In genomic region chr11:59471413-59472325, GRCm38 (mm10) we compare ENCODE assay signal across 8 mouse cellular contexts. TPM values are rescaled to one million over a fixed set of nuclear protein-coding genes. Genes with fewer than 3 reads are reported as not detected.
DNase-seq lines count a peak whose midpoint lies in the region; ATAC-seq and TF ChIP-seq lines count a peak whose summit lies in the region.

No protein-coding gene starts in this region.

- intact Hi-C loops in gastrocnemius, postnatal 14 days (cut with DNase I; ENCODE audit: low total_unique reads) = no loop called here

- H3K79me2 ChIP-seq in myocyte (ENCODE audit: control insufficient read depth, insufficient read depth) = peaks cover 11% of the 10 kb centered on the region

- H3ac ChIP-seq in myocyte (ENCODE audit: control insufficient read depth, insufficient read length) = peak overlapping the region; percentile 29

- TF ChIP-seq CTCF in embryonic fibroblast, embryonic 13.5 days (IDR thresholded peaks at IDR 0.05; ENCODE audit: borderline replicate concordance, insufficient read depth, low read length) = no peak

- peak; percentile 78 for ATAC-seq in limb, embryonic 11.5 days (ENCODE audit: insufficient number of reproducible peaks, low FRiP score, low TSS enrichment, low read depth)

- no peaks in the 10 kb centered on the region for H3K4me1 ChIP-seq in embryonic fibroblast, embryonic 13.5 days (ENCODE audit: control insufficient read depth, insufficient read depth, low read length)
- H3K4me1 ChIP-seq in limb, embryonic 11.5 days (ENCODE audit: control insufficient read depth, insufficient read depth, low read length) = 0 out of 2 replicates have a peak, but pooled peaks cover 5% of the 10 kb centered on the region

- peak overlapping the region; percentile 84 for H3K4me3 ChIP-seq in embryonic fibroblast, embryonic 13.5 days (ENCODE audit: insufficient read depth, low read length)
- peak overlapping the region; percentile 62 for H3K4me3 ChIP-seq in limb, embryonic 11.5 days (ENCODE audit: low read depth, low read length)
- peak overlapping the region; percentile 65 for H3K4me3 ChIP-seq in myocyte

- no peaks in the 10 kb centered on the region for H3K27me3 ChIP-seq in limb, embryonic 11.5 days (ENCODE audit: control insufficient read depth, insufficient read depth, low read length)
- H3K27me3 ChIP-seq in myocyte (ENCODE audit: control insufficient read depth, insufficient read depth, insufficient read length) = no peaks in the 10 kb centered on the region

- H3K36me3 ChIP-seq in limb, embryonic 11.5 days (ENCODE audit: control insufficient read depth, insufficient read depth, low read length) = no peaks in the 10 kb centered on the region
- no peaks in the 10 kb centered on the region for H3K36me3 ChIP-seq in myocyte (ENCODE audit: control insufficient read depth, insufficient read depth)

- DNase-seq in gastrocnemius, postnatal 14 days = peak; percentile 26
- no peak for DNase-seq in gastrocnemius, adult 18-20 months (ENCODE audit: low spot score)
- peak; percentile 17 for DNase-seq in CD4-positive helper T cell, adult 2 months (ENCODE audit: low read depth, low spot score)
- no peak for DNase-seq in limb, embryonic 11.5 days (ENCODE audit: low spot score)
- DNase-seq in right cerebral cortex, adult 2 months (ENCODE audit: low spot score in 2 of 2) = no peak
- no peak for DNase-seq in thymus, postnatal 25 days

- H3K9ac ChIP-seq in limb, embryonic 11.5 days (ENCODE audit: low read length) = peak overlapping the region; percentile 78

- TF ChIP-seq POLR2A in embryonic fibroblast, embryonic 13.5 days (IDR thresholded peaks at IDR 0.05; ENCODE audit: low read depth, low read length) = no peak
- no peak for TF ChIP-seq POLR2A in myocyte (IDR thresholded peaks at IDR 0.05; ENCODE audit: insufficient read length, low read depth)

- WGBS in limb, embryonic 11.5 days = 7% methylated on average over 37 of the region's 37 CpGs

- peak overlapping the region; percentile 81 for H3K4me2 ChIP-seq in limb, embryonic 11.5 days (ENCODE audit: low read depth, severe bottlenecking)
- peak overlapping the region; percentile 95 for H3K4me2 ChIP-seq in myocyte (ENCODE audit: low read depth)

- no peaks in the 10 kb centered on the region for H3K9me3 ChIP-seq in limb, embryonic 11.5 days (ENCODE audit: control insufficient read depth, low read length)

- H3K27ac ChIP-seq in embryonic fibroblast, embryonic 13.5 days (ENCODE audit: insufficient read depth, low read length) = peak overlapping the region; percentile 35; the same call in 1 of the 2 replicates
- no peak overlapping the region for H3K27ac ChIP-seq in limb, embryonic 11.5 days (replicated peaks; ENCODE audit: low read depth, low read length)

TF ChIP-seq in myocyte, 11 proteins besides CTCF, POLR2A, EP300 and RAD21:
- TF ChIP-seq TCF3 (IDR thresholded peaks at IDR 0.05; ENCODE audit: insufficient read length, low read depth) (no peak), MYOD1 (IDR thresholded peaks at IDR 0.05; ENCODE audit: control insufficient read depth in 1 of 3, insufficient read length in 2 of 3, low read depth in 2 of 3) (no peak), REST (IDR thresholded peaks at IDR 0.05; ENCODE audit: insufficient read depth, insufficient read length) (no peak)

RNA-seq across cellular contexts. Expression of gene Zfp867, which starts 0.6 kb away (rescaled TPM):
- 1 to 10 TPM; 3.5 to 3.6 TPM for total RNA-seq in gastrocnemius, postnatal 14 days (2021)
- total RNA-seq in gastrocnemius, adult 18-20 months (2021) = 1 to 10 TPM; 2.0 to 2.3 TPM
- polyA plus RNA-seq in embryonic fibroblast, embryonic 13.5 days (2011; ENCODE audit: insufficient read length, low read depth, missing spikeins) = 4.4 and 6.1 TPM in 2 replicates
- 9.4 and 10.0 TPM in 2 replicates for polyA plus RNA-seq in limb, embryonic 11.5 days (2014; fragmentation: Nextera tagmentation; extraction: Ambion mirVana)
- polyA plus RNA-seq in myocyte (2012; fragmentation: generic; extraction: Trizol) = 1.3 TPM

RNA-seq across cellular contexts. Expression of gene Snap47, which starts 20.7 kb away (rescaled TPM):
- 10 to 100 TPM; 24.3 to 27.0 TPM for total RNA-seq in gastrocnemius, postnatal 14 days (2021)
- 10 to 100 TPM; 23.9 to 24.2 TPM for total RNA-seq in gastrocnemius, adult 18-20 months (2021)
- polyA plus RNA-seq in embryonic fibroblast, embryonic 13.5 days (2011; ENCODE audit: insufficient read length, low read depth, missing spikeins) = 90.8 and 91.0 TPM in 2 replicates
- polyA plus RNA-seq in limb, embryonic 11.5 days (2014; fragmentation: Nextera tagmentation; extraction: Ambion mirVana) = 144 and 148 TPM in 2 replicates
- 67.2 TPM for polyA plus RNA-seq in myocyte (2012; fragmentation: generic; extraction: Trizol)

RNA-seq across cellular contexts. Expression of gene Jmjd4, which starts 21.8 kb away (rescaled TPM):
- total RNA-seq in gastrocnemius, postnatal 14 days (2021) = 1 to 10 TPM; 6.4 to 7.3 TPM
- 1 to 10 TPM; 9.0 to 9.8 TPM for total RNA-seq in gastrocnemius, adult 18-20 months (2021)
- 7.2 and 9.1 TPM in 2 replicates for polyA plus RNA-seq in embryonic fibroblast, embryonic 13.5 days (2011; ENCODE audit: insufficient read length, low read depth, missing spikeins)
- polyA plus RNA-seq in limb, embryonic 11.5 days (2014; fragmentation: Nextera tagmentation; extraction: Ambion mirVana) = 19.1 and 20.1 TPM in 2 replicates
- 4.5 TPM for polyA plus RNA-seq in myocyte (2012; fragmentation: generic; extraction: Trizol)

RNA-seq across cellular contexts. Expression of gene Zkscan17, which starts 54.9 kb away (rescaled TPM):
- 10 to 100 TPM; 12.1 to 15.4 TPM for total RNA-seq in gastrocnemius, postnatal 14 days (2021)
- 10 to 100 TPM; 14.3 to 15.6 TPM for total RNA-seq in gastrocnemius, adult 18-20 months (2021)
- 23.6 and 25.4 TPM in 2 replicates for polyA plus RNA-seq in embryonic fibroblast, embryonic 13.5 days (2011; ENCODE audit: insufficient read length, low read depth, missing spikeins)
- polyA plus RNA-seq in limb, embryonic 11.5 days (2014; fragmentation: Nextera tagmentation; extraction: Ambion mirVana) = 31.5 and 32.2 TPM in 2 replicates
- polyA plus RNA-seq in myocyte (2012; fragmentation: generic; extraction: Trizol) = 26.4 TPM

Comparison
In these comparisons a context has a peak if more than half of its experiments do, and no peak if none do; other contexts are left out.
1. DNase-seq: peak in gastrocnemius, postnatal 14 days (single experiment) and CD4-positive helper T cell, adult 2 months (single experiment); none in gastrocnemius, adult 18-20 months (single experiment), limb, embryonic 11.5 days (single experiment), right cerebral cortex, adult 2 months (0 of 2) and thymus, postnatal 25 days (single experiment).
2. Peak in every context shown above with its lines, with median percentiles within 50 percentile points of each other: H3K4me3 ChIP-seq.